Mouse (Mus musculus) left cerebral cortex, postnatal 36 days (tissue): ENCODE measurements around the gene Galc. TPM values are rescaled to one million over a fixed set of nuclear protein-coding genes. Genes with fewer than 3 reads are reported as not detected.
"Not testable (repeated sequence)": the region's sequence is repeated elsewhere in the genome, so short reads cannot be mapped to it uniquely, and the experiment has no call there.

ENCODE experiments used
- DNase-seq, 2 experiments: peaks; one replicate each; pipeline ENCODE4 v3.0.0; 2021 to 2022; ENCODE audit warnings: low spot score in 2 of 2, mixed read lengths in 1 of 2
- intact Hi-C: fragments of 180-260 bp; cut with DNase I; formaldehyde crosslinking; loops from one replicate; pipeline ENCODE4 v1.15.1; 2025
- total RNA-seq, 2 experiments: library from RNA; stranded (reverse); gene quantifications; 2 replicates each; pipeline ENCODE4 v1.2.3; 2021

Gene Galc
- total RNA-seq, 2 experiments from 2014 or later: 17.8 to 25.8 TPM

DNA sequence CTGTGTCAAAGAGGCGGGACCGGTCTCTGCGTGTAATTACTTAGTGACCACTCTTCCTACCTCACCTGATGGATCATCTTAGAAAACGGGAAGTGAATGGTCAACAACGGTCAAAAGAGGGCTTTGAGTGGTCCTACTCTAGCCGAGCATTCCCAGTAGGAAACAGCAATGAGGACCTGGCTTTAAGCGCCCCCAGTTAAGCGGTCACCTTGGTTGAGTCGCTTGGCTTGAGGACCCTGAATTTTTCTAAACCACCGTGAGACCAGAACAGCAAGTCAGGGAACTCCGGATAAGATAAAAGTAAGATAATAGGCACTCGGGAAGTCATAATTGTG, 226 bp upstream of the Galc start:
- intact Hi-C loops: no loop called here

DNA sequence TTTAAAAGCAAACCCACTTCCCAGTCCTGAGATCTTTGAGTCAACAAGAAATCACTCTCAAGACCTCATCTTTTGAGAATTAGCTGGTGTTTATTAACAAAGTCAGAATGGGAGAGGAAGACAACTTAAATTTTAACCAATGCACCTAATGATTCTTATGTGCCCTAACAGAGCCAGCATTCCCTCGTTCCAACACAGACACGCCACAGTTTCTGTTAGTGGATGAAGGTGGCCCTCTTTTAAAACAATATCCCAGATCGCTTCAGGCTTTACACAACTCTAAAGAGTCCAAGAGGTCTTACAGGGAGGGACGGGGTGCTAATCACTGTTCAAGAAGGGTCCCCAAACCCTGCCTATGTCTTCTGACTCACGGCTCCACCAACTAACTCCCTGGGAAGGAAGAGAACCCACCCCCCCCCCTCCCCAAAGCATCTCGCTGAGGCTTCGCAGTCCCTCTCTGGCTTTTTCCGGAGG, 851 bp downstream of the Galc start:
- DNase-seq: no peak
- intact Hi-C loops: no loop called here

More for the DNA sequence above, 226 bp upstream of the Galc start:
- no peak for DNase-seq

DNA sequence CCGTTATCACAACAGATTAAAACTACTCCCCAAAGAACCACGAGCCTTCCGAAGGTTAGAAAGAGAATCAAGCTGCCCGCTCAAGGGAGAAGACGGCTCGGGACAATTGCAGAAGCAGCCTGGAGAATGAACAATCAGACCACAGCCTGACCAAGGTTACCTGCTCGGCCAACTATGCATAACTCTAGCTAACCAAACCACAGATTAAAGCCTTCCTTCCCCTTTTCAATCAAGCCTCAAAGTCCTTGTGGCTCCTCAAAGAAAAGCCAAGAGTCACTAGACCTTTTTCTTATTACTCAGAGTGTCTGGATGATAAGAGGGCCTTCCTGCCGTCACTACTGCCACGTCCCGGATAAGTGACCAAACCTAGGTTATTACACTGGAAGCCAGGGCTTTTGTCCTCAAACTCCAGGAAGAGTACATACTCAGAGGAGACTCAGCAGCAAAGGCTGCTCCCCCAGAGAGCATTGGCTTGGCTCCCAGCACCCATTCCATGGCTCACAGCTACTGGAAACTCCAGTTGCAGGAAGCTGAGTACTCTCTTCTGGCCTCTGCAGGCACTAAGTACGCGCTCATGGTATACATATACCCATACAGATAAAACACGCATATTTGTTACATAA, 3.8 kb downstream of the Galc start:
- no peak for DNase-seq
- intact Hi-C loops: no loop called here

DNA sequence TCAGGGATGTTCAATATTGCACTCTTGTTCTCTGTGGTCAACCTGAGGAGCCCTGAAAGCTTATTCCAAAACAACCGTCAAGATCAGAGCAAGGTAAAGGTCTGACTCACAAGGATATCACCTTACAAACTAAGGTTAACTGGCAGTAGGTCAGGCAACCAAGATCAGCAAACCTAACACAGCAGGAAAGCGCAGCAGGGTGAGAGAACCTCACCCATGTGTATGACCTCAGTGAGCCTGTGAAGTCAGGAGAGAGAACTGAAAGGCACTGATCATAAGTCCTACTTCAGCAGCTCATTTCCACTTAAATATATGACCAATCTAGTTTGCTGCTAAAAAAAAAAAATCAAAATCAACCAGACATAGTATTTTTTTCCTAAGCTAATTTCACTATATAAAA, 6.8 kb downstream of the Galc start:
- intact Hi-C loops: no loop called here
- DNase-seq: no peak

DNA sequence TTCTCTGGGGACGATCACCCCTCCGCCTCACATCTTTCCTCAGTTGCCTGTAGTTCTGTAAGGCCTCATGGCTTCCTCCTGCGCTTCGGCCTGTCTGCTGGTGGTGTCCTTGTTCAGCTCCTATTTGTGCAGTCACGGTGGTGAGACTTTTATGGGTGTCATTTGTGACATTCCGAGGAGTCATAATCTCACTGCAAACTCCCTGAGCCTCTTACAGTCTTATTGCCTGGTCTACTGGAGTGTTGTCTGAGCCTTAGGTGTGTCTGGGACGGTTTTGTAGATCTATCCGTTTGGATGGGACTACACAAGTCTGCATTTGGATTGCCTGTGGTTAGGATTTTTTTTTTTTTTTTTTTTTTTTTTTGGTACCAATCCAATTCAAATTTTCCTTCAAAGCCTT, 8.9 kb downstream of the Galc start:
- DNase-seq: no peak
- intact Hi-C loops: no loop called here

DNA sequence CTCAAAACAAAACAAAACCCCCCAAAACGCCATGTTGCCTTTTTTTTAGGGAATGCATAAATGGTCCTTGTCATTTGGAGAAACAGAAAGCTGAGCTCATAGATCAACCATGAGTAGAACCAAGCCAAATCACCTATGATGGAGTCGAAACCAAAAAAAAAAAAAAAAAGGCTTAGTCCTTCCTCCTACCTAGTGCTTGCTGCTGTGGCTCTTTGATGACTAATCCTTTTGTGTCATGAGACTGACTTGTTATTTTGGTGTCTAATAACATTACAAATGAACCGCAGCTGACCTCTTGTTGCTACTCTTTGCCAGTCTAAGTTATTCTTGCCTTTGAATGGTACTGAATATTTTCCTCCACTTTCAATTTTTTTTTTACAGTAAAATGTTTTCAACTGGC, 9.6 kb downstream of the Galc start:
- intact Hi-C loops: no loop called here

DNA sequence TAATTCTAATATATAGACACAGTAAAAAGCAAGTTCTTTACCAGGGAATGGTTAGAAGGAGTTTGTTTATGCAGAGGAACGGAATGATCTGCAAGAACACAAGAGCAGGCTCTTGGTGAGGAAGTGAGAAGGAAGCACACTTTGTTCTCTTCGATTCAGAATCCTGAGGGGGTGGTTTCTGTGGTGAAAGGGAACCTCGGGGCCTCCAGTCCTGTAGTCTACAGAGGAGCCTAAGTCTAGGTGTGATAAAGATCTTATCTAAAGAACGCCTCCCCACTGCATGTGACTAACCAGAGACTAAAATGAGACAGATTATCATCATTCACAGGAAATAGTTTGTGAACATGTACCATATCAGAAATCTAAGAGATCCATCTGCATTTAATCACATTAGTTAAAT, 12.4 kb downstream of the Galc start:
- DNase-seq: no peak
- intact Hi-C loops: no loop called here

More for the DNA sequence above, 9.6 kb downstream of the Galc start:
- DNase-seq: no peak

DNA sequence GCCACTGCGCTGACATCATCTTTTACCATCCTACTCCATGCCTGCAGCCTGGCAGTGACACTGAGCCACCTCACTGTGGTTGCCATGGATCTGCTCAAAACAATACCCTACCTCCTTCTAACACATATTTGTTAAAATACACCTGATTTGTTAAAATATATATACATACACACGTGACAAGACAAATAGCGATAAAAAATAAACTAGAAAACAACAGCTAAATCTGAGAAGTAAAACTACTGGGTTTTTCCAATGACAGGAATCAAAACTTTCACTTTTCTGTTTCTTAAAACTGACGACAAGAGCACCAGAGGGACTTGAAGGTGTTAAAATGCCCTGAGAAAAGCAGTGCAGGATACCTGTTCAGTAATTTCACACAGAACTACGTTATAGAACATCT, 14.4 kb downstream of the Galc start:
- intact Hi-C loops: no loop called here
- no peak for DNase-seq

DNA sequence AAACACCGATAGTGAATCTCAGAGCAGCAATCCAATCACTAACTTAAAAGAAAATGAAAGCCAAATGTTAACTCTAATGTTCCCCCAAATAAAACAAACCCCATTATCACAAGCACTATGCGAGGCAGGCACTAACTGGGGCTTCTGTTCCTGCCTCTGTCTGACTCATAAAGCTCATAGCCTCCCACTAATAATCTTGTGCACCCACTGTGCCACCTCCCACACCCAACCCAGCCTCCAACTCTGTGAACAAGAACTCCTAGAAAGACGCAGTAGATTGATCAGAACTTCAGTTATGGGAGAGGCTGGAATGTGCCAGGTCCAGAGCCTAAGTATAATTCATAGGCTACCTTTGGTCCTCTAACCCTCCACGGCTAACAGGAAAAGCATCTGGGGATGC, 15.1 kb downstream of the Galc start:
- intact Hi-C loops: no loop called here
- DNase-seq: no peak

DNA sequence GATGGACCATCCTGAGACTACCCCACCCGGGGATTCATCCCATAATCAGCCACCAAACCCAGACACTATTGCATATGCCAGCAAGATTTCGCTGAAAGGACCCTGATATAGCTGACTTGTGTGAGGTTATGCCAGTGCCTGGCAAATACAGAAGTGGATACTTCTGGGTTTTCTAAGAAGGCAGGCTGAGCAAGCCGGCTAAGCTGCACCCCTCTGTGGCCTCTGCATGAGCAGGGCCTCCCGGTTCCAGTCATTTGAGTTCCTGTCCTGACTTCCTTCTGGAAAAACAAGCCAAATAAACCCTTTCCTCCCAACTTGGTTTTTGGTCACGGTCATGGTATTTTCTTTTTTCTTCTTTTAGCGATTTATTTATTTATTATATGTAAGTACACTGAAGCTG, 20.8 kb downstream of the Galc start:
- DNase-seq, intact Hi-C loops: not testable (repeated sequence)

DNA sequence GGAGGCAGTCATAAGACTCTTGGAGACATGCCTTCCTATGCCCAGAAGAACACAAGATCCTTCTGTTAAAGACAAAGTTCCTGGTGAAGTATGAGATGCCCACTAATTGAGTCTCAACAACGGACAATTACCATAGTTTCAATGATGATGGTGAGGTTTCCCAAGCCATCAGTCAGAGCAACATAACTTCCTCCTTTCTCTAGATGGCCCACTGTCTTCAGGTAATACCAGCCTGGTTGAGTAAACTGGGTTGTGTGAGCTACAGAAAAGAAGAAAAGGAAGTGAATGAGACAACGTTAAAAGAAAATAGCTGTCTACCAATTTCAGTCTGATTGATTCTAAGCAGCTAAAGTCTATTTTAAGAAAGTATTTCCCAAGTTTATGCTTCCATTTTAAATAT, 32.2 kb downstream of the Galc start:
- DNase-seq: no peak
- intact Hi-C loops: no loop called here

DNA sequence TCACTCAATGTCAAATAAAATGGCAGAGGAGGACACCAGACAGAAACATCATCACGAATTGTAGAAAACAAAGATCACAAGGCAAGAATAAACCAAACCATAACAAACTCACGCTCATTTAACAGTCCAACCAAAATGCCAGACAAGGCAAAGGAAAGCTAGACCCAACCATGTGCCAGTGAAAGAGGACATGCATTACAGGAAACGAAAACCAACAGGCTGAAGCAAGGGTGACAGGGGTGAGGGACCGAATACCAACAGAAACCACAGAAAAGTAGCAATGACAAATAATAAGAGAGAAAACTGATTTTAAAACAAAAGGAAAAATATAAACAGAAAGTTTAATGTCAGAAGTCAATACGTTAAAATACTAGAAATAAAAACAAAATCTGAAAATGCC, 36.0 kb downstream of the Galc start:
- DNase-seq: no peak
- intact Hi-C loops: no loop called here

DNA sequence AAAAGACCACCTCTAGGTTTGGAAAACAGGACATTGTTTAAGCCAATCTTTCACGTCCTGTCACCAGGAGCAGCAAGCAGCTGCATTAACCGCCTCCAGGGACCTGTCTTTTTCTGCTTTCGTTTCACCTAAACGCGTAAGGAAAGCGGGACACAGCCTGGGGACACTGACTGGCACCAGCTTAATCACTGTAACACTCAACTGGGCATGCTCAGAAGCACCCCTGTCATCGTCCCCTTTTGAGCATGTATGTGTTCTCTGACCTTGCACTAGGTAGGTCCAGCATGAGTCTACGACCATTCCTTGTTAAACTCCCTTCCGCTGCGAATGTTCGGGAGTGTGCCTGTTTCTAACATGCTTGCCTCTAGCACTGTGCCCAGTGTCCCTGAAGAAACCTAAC, 42.8 kb downstream of the Galc start:
- intact Hi-C loops: no loop called here

DNA sequence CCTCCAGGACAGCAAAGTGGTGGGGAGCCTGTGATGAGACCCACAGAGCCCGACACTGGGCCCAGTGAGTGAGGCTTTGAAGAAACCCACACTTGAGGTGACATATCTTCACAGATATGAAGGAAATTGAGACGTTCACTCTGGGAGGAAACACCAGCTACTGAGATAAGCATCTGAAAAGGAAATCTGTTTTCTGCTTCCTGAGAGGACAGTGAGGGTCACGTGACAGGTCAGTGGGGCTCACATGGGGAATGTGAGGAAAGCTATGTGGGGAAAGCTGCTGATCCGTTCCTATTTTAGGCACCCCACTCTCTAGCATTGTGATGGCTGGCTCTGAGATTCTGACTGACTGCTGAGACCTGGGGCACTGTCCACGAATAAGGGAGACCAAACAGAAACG, 43.7 kb downstream of the Galc start:
- intact Hi-C loops: no loop called here
- DNase-seq: no peak

More for the DNA sequence above, 42.8 kb downstream of the Galc start:
- DNase-seq: no peak

DNA sequence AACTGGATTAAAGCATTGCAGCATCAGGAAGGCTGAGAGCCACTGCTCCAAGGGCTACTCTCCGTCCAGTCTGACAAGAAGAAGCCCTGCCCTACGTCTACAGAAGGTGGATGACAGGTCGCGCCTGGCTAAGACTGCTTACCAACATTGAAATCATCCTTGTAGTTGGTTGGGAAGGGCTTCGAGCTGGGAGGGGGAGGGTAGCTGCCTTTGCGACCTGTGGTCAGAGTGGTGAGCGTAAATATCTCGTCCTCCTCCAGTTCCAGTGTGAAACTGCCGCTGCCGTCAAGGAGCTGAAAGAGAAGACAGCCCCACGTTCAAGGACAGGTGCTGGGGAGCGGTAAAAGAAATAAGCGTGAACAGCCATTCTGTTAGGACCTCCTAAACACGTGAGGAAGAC, 45.1 kb downstream of the Galc start:
- no peak for DNase-seq
- intact Hi-C loops: no loop called here

DNA sequence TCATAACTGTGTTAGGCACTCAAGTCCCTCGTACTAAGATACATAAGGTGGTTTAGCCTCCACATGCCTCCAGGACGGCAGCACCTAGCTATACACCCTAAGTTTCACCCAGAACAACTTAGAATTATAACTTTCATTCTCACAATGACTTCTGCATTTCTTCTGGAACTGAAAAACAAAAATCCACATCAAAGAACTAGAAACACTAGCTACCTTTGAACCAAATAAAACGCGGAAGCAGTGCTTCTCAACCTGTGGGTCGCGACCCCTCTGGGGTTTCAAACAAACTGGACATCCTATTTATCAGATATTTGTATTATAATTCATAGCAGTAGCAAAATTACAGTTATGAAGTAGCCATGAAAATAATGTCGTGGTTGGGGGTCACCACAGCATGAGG, 45.5 kb downstream of the Galc start:
- DNase-seq: no peak
- intact Hi-C loops: no loop called here

DNA sequence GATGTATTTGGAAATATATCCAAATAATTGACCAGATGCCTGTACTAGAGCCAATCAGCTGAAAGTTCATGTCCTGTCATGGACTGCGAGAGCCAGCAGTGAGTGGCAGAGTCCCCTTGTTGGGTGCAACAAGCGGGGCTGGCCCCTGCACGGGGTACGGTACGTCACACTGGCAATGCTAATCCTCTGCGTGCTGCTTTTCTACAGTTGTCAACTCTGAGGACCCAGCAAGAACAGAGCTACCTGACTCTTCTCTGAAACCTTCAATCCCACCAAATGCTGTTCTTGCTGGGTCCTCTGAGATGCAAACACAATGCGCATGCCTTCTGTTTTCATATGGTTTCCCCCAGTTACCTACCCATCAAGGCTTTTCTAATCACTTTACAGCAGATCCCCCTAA, 45.9 kb downstream of the Galc start:
- no peak for DNase-seq
- intact Hi-C loops: no loop called here

DNA sequence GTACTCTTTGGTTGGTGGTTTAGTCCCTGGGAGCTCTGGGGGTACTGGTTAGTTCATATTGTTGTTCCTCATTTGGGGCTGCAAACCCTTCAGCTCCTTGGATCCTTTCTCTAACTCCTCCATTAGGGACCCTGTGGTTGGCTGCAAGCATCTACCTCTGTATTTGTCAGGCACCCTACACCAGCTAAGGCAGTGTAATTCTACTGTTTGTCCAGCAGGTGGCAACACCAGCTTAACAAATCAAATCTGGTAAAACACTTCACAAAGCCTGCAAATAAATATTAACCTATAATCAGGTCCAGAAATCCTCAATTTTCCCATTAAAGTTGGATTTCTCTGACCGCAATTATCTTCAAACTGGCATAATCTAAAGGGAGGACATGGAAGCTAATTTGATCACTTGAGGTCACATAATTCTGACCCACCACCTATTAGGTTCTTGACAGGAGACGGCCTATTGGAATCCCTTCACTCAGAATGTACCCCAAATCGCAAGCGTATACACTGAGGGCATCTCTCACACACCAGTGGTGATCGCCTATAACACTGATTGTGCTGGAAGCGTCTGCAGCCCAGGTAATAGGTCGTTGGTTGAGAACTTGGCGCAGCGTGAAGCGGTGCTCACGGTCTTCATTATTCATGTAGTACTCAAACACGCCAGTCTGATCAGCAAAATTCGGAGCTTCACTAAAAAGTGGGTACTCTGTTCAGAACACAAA, 46.6 kb downstream of the Galc start:
- intact Hi-C loops: no loop called here
- DNase-seq: peak in 1 of 2 experiments; percentile 17

DNA sequence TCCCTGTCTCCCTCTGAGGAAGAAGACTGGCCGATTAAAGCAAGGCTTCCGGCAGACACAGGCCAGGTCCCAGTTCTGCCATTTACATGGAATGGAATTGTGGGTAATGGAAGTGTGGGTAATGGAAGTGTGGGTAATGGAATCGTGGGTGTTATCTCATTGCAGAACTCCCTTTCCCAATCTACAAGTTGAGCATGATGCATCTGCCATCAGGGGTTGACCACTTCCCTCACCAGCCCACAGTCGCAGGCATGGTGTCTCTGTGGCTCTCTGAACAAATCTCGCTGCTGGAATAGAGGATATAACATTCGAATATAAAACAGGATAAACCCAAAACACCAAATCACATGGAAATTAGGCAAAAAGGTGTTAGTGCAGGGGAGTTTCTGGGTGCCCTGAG, 48.8 kb downstream of the Galc start:
- intact Hi-C loops: no loop called here

DNA sequence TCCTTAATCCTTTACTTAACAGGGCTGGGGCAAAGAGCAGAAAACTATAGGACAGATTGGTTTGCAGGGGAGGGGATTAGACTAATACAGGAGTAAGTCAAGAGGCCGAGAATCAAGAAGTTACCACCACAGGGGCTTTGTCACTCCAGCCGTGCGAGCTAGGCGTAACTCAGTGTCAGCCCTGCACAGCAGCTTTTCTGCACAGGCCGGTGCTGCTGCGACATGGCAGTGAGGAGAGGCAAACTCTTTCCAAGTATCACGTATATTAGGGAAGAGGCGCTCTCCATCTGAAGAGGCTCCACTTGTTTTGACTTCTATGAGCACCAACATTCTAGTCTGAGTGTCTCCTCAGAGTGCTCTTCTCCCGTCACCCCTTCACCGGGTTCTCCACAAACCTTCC, 51.2 kb downstream of the Galc start:
- intact Hi-C loops: no loop called here

More for the DNA sequence above, 48.8 kb downstream of the Galc start:
- DNase-seq: no peak

DNA sequence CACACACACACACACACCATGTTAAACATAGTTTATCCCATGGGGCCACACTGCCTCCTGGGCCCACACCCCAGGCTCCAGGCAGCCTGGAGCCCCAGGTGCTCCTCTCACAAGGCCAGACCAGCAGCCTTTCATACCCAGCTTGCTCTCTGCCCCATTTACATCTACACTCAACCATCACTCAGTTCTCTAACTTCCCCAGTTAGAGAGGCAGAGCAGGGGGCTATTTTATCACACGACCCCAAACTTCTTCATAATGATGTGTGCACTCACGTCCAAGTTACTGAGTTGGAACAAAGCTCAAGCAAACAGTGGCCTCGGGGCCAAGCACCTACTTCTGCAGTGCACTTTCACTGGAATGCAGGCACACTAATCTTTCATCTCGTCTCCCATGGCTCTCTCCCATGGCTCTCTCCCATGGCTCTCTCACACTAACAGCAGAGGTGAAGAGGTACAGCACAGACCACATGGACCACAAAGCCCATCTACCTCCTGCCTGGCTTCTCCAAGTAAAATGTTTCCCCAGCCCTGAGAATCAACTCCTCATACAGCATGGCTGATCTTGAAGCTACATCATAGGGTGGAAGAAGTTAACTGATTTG, 53.7 kb downstream of the Galc start:
- DNase-seq: no peak
- intact Hi-C loops: no loop called here

More for the DNA sequence above, 51.2 kb downstream of the Galc start:
- DNase-seq: no peak
